Mouse (Mus musculus): ENCODE data around the gene 3110082J24Rik. TPM values are rescaled to one million over a fixed set of nuclear protein-coding genes. Genes with fewer than 3 reads are reported as not detected.
A peak's percentile ranks its signal among the peaks of the same experiment; 100 is the strongest.

Gene 3110082J24Rik
- polyA plus RNA-seq, 1 experiment from 2014 or later = not detected

- peaks cover 8% of the 10 kb centered on the region for H3K27me3 ChIP-seq (ENCODE audit: control insufficient read depth, insufficient read depth, low read length)
- no peaks in the 10 kb centered on the region for H3K4me1 ChIP-seq (replicated peaks; ENCODE audit: control insufficient read depth, insufficient read depth)
- no peak for ATAC-seq (ENCODE audit: low FRiP score, low TSS enrichment)
- 1% methylated on average over 27 of the region's 28 CpGs for WGBS
- DNase-seq (ENCODE audit: low spot score) = no peak
- H3K27ac ChIP-seq (replicated peaks) = no peak overlapping the region
- H3K36me3 ChIP-seq (ENCODE audit: control insufficient read depth, insufficient read depth, low read length) = peaks cover 10% of the 10 kb centered on the region
- no peak for TF ChIP-seq CTCF (IDR thresholded peaks at IDR 0.05; ENCODE audit: low read depth)
- H3K9ac ChIP-seq (ENCODE audit: low read length) = peak overlapping the region; percentile 43
- H3K9me3 ChIP-seq (ENCODE audit: control insufficient read depth, low read length) = no peaks in the 10 kb centered on the region
- peak overlapping the region; percentile 96 for H3K4me2 ChIP-seq (replicated peaks; ENCODE audit: low read depth)
- peak overlapping the region; percentile 53 for H3K4me3 ChIP-seq (ENCODE audit: low read depth, low read length)
Observed at GRCm38 (mm10) chr5:30114761-30115140, 8.9 kb upstream of the 3110082J24Rik start.

GRCm38 (mm10) chr5:30113881-30114760, 8.2 kb upstream of the 3110082J24Rik start:
- peak overlapping the region; percentile 43 for H3K9ac ChIP-seq (ENCODE audit: low read length)
- DNase-seq (ENCODE audit: low spot score) (peak; percentile 78), ATAC-seq (ENCODE audit: low FRiP score, low TSS enrichment) (peak; percentile 74)
- peak overlapping the region; percentile 96 for H3K4me2 ChIP-seq (replicated peaks; ENCODE audit: low read depth)
- 3% methylated on average over 77 of the region's 103 CpGs for WGBS
- peaks cover 8% of the 10 kb centered on the region for H3K27me3 ChIP-seq (ENCODE audit: control insufficient read depth, insufficient read depth, low read length)
- no peaks in the 10 kb centered on the region for H3K9me3 ChIP-seq (ENCODE audit: control insufficient read depth, low read length)
- TF ChIP-seq EP300 (optimal IDR thresholded peaks at IDR 0.05) = no peak
- TF ChIP-seq CTCF (IDR thresholded peaks at IDR 0.05; ENCODE audit: low read depth) = peak; percentile 75
- H3K4me3 ChIP-seq (ENCODE audit: low read depth, low read length) = peak overlapping the region; percentile 53
- H3K27ac ChIP-seq (replicated peaks) = no peak overlapping the region
- no peaks in the 10 kb centered on the region for H3K4me1 ChIP-seq (replicated peaks; ENCODE audit: control insufficient read depth, insufficient read depth)
- H3K36me3 ChIP-seq (ENCODE audit: control insufficient read depth, insufficient read depth, low read length) = peaks cover 5% of the 10 kb centered on the region

- Histone ChIP-seq H3K27ac (replicated peaks) (no peak overlapping the region), H3K27me3 (ENCODE audit: control insufficient read depth, insufficient read depth, low read length) (peaks cover 8% of the 10 kb centered on the region), H3K4me2 (replicated peaks; ENCODE audit: low read depth) (no peak overlapping the region), H3K9me3 (ENCODE audit: control insufficient read depth, low read length) (no peaks in the 10 kb centered on the region), H3K4me1 (replicated peaks; ENCODE audit: control insufficient read depth, insufficient read depth) (no peaks in the 10 kb centered on the region), H3K4me3 (ENCODE audit: low read depth, low read length) (no peak overlapping the region), H3K9ac (ENCODE audit: low read length) (no peak overlapping the region), H3K36me3 (ENCODE audit: control insufficient read depth, insufficient read depth, low read length) (no peaks in the 10 kb centered on the region)
- DNase-seq (ENCODE audit: low spot score) (no peak), ATAC-seq (ENCODE audit: low FRiP score, low TSS enrichment) (no peak)
- TF ChIP-seq EP300 (optimal IDR thresholded peaks at IDR 0.05) (no peak), CTCF (IDR thresholded peaks at IDR 0.05; ENCODE audit: low read depth) (peak; percentile 46)
- WGBS = 65% methylated on average over 3 of the region's 3 CpGs
Observed at GRCm38 (mm10) chr5:30112533-30113068, 6.7 kb upstream of the 3110082J24Rik start.

DNA sequence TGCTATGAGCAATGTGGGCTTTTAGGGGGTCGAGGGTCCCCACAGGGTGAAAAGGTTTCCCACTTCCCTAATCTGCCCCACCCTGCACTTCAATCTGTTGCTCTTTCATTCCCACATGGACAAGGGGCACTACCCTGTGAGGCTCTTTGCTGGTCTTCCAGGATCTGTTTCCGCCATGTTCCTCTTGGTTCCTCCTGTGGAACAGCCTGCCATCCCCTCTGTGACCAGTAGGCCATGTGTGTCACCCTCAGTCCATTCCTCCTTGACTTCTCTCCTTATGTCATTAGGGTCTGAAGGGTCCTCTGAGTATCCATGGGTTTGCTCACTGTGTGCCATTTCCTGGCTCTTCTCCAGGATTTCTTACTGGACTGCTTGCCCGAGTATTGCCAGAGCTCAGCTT, 5.9 kb upstream of the 3110082J24Rik start:
- peaks cover 8% of the 10 kb centered on the region for H3K27me3 ChIP-seq (ENCODE audit: control insufficient read depth, insufficient read depth, low read length)
- H3K9me3 ChIP-seq (ENCODE audit: control insufficient read depth, low read length) = no peaks in the 10 kb centered on the region
- no peaks in the 10 kb centered on the region for H3K36me3 ChIP-seq (ENCODE audit: control insufficient read depth, insufficient read depth, low read length)
- ATAC-seq (ENCODE audit: low FRiP score, low TSS enrichment) (no peak), DNase-seq (ENCODE audit: low spot score) (no peak)
- WGBS = 61% methylated on average over 3 of the region's 3 CpGs
- no peak overlapping the region for H3K27ac ChIP-seq (replicated peaks)
- no peaks in the 10 kb centered on the region for H3K4me1 ChIP-seq (replicated peaks; ENCODE audit: control insufficient read depth, insufficient read depth)
- H3K9ac ChIP-seq (ENCODE audit: low read length) = no peak overlapping the region
- H3K4me3 ChIP-seq (ENCODE audit: low read depth, low read length) = no peak overlapping the region
- TF ChIP-seq CTCF (IDR thresholded peaks at IDR 0.05; ENCODE audit: low read depth) (no peak; the same call in 1 of the 2 replicates), EP300 (optimal IDR thresholded peaks at IDR 0.05) (no peak)
- no peak overlapping the region for H3K4me2 ChIP-seq (replicated peaks; ENCODE audit: low read depth)

GRCm38 (mm10) chr5:30111126-30111525, 5.2 kb upstream of the 3110082J24Rik start:
- TF ChIP-seq CTCF (IDR thresholded peaks at IDR 0.05; ENCODE audit: low read depth) (peak; percentile 58), EP300 (optimal IDR thresholded peaks at IDR 0.05) (no peak)
- peak overlapping the region; percentile 2; the same call in 1 of the 2 replicates for H3K4me3 ChIP-seq (ENCODE audit: low read depth, low read length)
- no peaks in the 10 kb centered on the region for H3K36me3 ChIP-seq (ENCODE audit: control insufficient read depth, insufficient read depth, low read length)
- H3K9me3 ChIP-seq (ENCODE audit: control insufficient read depth, low read length) = no peaks in the 10 kb centered on the region
- no peak for ATAC-seq (ENCODE audit: low FRiP score, low TSS enrichment)
- peaks cover 9% of the 10 kb centered on the region for H3K27me3 ChIP-seq (ENCODE audit: control insufficient read depth, insufficient read depth, low read length)
- no peaks in the 10 kb centered on the region for H3K4me1 ChIP-seq (replicated peaks; ENCODE audit: control insufficient read depth, insufficient read depth)
- no peak overlapping the region for H3K27ac ChIP-seq (replicated peaks)
- 8% methylated on average over 17 of the region's 18 CpGs for WGBS
- DNase-seq (ENCODE audit: low spot score) = no peak
- peak overlapping the region; percentile 34 for H3K4me2 ChIP-seq (replicated peaks; ENCODE audit: low read depth)
- no peak overlapping the region for H3K9ac ChIP-seq (ENCODE audit: low read length)

All from stomach, postnatal 0 days (tissue).